Mouse (Mus musculus): ENCODE results near the gene Vmn1r55. TPM values are rescaled to one million over a fixed set of nuclear protein-coding genes. Genes with fewer than 3 reads are reported as not detected.
"Not testable (repeated sequence)": the region's sequence is repeated elsewhere in the genome, so short reads cannot be mapped to it uniquely, and the experiment has no call there.

The Vmn1r55 gene
- total and polyA plus RNA-seq, 3 experiments, result 0.22 TPM; not detected in 2

DNA sequence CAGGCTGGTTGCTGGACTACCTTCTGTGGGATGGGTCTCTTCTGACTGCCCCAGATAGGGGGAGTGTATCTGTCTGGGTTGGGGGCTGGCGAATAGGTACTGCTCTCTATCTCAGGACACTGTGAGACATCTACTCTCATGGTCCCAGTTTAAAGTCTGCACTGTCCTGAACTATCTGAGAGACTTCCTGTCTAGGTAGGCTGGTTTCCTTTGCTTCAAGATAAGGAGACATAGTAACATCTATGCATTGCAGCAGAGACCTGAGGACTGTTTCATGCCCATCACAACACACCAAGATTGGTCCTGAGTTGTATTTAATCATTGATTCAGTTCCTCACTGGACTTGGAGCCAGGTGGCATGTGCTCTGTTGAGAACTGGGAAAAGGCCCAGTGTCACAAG lies 64.0 kb downstream of the Vmn1r55 start:
- Histone ChIP-seq H3K36me3 (replicated peaks) (peaks cover 81% of the 10 kb centered on the region), H3K4me1 (ENCODE audit: insufficient read depth, low read depth, low read length) (peaks cover 68% of the 10 kb centered on the region)
- ATAC-seq (ENCODE audit: extremely low read depth, insufficient number of reproducible peaks, low FRiP score, poor library complexity, severe bottlenecking), result peak; percentile 18; the same call in 1 of the 2 replicates

DNA sequence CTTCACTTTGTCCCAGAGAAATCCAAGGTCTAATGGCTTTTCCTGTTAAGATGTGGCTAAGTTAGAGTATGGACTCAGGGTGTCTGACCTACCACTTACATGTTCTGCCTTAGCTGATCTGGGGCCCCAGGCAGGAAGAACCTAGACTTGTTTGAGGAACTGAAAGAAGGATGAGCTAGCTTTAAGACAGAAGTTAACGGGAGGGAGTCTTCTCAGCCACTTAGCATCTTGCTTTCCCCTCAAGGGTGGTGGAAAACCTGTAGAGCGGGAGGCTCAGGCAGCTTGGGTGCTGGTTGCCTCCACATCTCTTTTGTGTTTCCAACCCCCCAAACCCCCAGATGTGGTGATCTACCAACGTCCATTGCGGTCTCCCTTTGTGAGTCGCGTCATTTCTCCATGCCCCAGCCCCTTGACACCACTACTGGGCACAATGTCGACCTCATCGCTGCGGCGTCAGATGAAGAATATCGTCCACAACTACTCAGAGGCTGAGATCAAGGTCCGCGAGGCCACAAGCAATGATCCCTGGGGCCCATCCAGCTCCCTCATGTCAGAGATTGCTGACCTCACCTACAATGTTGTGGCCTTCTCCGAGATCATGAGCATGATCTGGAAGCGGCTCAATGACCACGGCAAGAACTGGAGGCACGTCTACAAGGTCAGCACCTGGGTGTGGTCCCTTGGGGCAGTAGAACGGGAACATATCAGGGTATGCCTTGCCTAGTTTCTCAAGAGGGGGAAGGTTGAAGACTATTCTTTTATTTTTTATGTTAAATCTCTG lies 66.0 kb downstream of the Vmn1r55 start:
- TF ChIP-seq CTCF (IDR thresholded peaks at IDR 0.05; ENCODE audit: low read depth, low read length), result no peak
- TF ChIP-seq GATA2 (IDR thresholded peaks at IDR 0.05; ENCODE audit: borderline replicate concordance, low read depth, low read length), result no peak
- TF ChIP-seq TAL1 (conservative IDR thresholded peaks at IDR 0.05; ENCODE audit: low read depth, low read length), result no peak
- no peak for TF ChIP-seq POLR2AphosphoS5 (IDR thresholded peaks at IDR 0.05; ENCODE audit: insufficient replicate concordance, low read depth, low read length)
- no peak for TF ChIP-seq GATA1 (IDR thresholded peaks at IDR 0.05; ENCODE audit: borderline replicate concordance, low read length)
- Histone ChIP-seq H3K4me1 (ENCODE audit: insufficient read depth, low read depth, low read length) (peaks cover 65% of the 10 kb centered on the region), H3K27me3 (ENCODE audit: insufficient read depth, low read length) (no peaks in the 10 kb centered on the region), H3K9me3 (replicated peaks) (no peaks in the 10 kb centered on the region), H3K4me3 (ENCODE audit: low read depth, low read length) (peak overlapping the region; percentile 52; the same call in 1 of the 2 replicates), H3K36me3 (replicated peaks) (peaks cover 71% of the 10 kb centered on the region)
- DNase-seq (ENCODE audit: low spot score) (no peak), ATAC-seq (ENCODE audit: extremely low read depth, insufficient number of reproducible peaks, low FRiP score, poor library complexity, severe bottlenecking) (no peak)

More for the DNA sequence above, 64.0 kb downstream of the Vmn1r55 start:
- no peak for DNase-seq (ENCODE audit: low spot score)
- TF ChIP-seq GATA1 (IDR thresholded peaks at IDR 0.05; ENCODE audit: borderline replicate concordance, low read length) (no peak), GATA2 (IDR thresholded peaks at IDR 0.05; ENCODE audit: borderline replicate concordance, low read depth, low read length) (no peak), POLR2AphosphoS5 (IDR thresholded peaks at IDR 0.05; ENCODE audit: insufficient replicate concordance, low read depth, low read length) (no peak), TAL1 (conservative IDR thresholded peaks at IDR 0.05; ENCODE audit: low read depth, low read length) (no peak)
- H3K4me3 ChIP-seq (ENCODE audit: low read depth, low read length), result no peak overlapping the region
- H3K27me3 ChIP-seq (ENCODE audit: insufficient read depth, low read length), result no peaks in the 10 kb centered on the region
- H3K9me3 ChIP-seq (replicated peaks), result no peaks in the 10 kb centered on the region

DNA sequence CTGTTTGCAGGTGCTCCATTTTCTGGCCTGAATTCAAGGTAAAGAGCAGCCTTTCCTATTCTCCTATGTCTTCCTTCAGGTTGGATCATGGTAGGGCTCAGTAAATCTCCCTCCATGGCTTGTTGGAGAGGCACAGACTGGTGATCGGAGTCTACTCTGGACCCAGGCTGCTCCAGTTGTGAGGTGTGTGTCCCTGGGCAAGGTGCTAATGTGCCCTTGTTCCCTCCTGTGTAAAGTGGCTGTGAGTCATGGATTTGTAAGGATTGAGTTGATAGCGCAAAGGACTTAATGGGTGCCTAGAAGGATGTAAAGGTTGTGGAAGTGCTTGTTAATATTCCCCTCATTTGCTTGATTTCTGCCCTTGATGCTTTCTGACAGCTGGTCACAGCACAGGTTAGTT lies 67.5 kb downstream of the Vmn1r55 start:
- Histone ChIP-seq H3K4me1 (ENCODE audit: insufficient read depth, low read depth, low read length) (peaks cover 66% of the 10 kb centered on the region), H3K9me3 (replicated peaks) (no peaks in the 10 kb centered on the region), H3K36me3 (replicated peaks) (peaks cover 71% of the 10 kb centered on the region), H3K27me3 (ENCODE audit: insufficient read depth, low read length) (no peaks in the 10 kb centered on the region), H3K4me3 (ENCODE audit: low read depth, low read length) (peak overlapping the region; percentile 98; the same call in 1 of the 2 replicates)
- DNase-seq (ENCODE audit: low spot score), result no peak
- ATAC-seq (ENCODE audit: extremely low read depth, insufficient number of reproducible peaks, low FRiP score, poor library complexity, severe bottlenecking), result no peak
- TF ChIP-seq CTCF (IDR thresholded peaks at IDR 0.05; ENCODE audit: low read depth, low read length), result no peak
- TF ChIP-seq TAL1 (conservative IDR thresholded peaks at IDR 0.05; ENCODE audit: low read depth, low read length), result no peak
- TF ChIP-seq GATA2 (IDR thresholded peaks at IDR 0.05; ENCODE audit: borderline replicate concordance, low read depth, low read length), result no peak
- TF ChIP-seq POLR2AphosphoS5 (IDR thresholded peaks at IDR 0.05; ENCODE audit: insufficient replicate concordance, low read depth, low read length), result no peak
- no peak for TF ChIP-seq GATA1 (IDR thresholded peaks at IDR 0.05; ENCODE audit: borderline replicate concordance, low read length)

DNA sequence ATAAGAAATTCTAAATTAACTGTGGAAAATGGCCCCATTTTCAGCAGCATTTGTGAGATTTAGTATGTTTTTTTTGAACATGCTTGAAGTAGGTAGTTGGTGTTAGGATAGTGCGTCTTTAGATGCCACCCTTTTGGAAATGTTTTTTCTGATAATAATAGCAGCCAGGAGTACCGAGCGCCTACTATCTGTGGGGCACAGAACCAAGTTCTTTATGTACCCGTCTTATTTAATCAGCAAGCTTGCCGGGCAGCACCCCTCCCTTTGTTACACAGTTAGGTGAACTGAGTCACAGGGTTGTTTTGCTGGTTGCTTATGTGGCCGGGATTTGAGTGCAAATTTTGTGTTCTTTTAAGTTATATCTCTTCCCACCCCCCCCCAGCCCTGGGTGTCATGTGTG lies 68.2 kb downstream of the Vmn1r55 start:
- peaks cover 69% of the 10 kb centered on the region for H3K4me1 ChIP-seq (ENCODE audit: insufficient read depth, low read depth, low read length)
- DNase-seq (ENCODE audit: low spot score), result no peak
- ATAC-seq (ENCODE audit: extremely low read depth, insufficient number of reproducible peaks, low FRiP score, poor library complexity, severe bottlenecking), result no peak
- no peaks in the 10 kb centered on the region for H3K27me3 ChIP-seq (ENCODE audit: insufficient read depth, low read length)
- H3K36me3 ChIP-seq (replicated peaks), result peaks cover 71% of the 10 kb centered on the region
- peak overlapping the region; percentile 98 for H3K4me3 ChIP-seq (ENCODE audit: low read depth, low read length)
- no peaks in the 10 kb centered on the region for H3K9me3 ChIP-seq (replicated peaks)
- TF ChIP-seq POLR2AphosphoS5 (IDR thresholded peaks at IDR 0.05; ENCODE audit: insufficient replicate concordance, low read depth, low read length) (no peak), GATA2 (IDR thresholded peaks at IDR 0.05; ENCODE audit: borderline replicate concordance, low read depth, low read length) (no peak), CTCF (IDR thresholded peaks at IDR 0.05; ENCODE audit: low read depth, low read length) (no peak), GATA1 (IDR thresholded peaks at IDR 0.05; ENCODE audit: borderline replicate concordance, low read length) (no peak), TAL1 (conservative IDR thresholded peaks at IDR 0.05; ENCODE audit: low read depth, low read length) (no peak)

DNA sequence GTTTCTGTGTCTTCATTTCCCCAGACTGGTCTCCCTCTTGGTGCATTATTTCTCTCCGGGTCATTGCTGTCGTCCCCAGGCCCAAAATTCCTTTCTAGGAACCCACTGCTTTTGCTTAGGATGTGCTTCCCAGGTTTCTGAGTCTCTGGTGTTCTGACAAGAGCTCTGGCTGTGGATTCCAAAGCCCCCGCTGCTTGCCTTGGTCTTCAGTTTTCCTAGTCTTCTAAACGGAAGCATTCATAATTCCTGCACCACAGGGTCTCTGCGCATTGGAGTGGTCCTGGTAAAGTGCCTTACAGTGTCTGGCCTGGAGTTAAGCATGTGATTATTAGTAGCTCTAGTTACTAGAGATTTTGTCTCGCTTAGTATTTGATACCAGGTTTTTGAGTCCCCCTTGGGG lies 68.7 kb downstream of the Vmn1r55 start:
- H3K4me3 ChIP-seq (ENCODE audit: low read depth, low read length), result peak overlapping the region; percentile 98
- H3K36me3 ChIP-seq (replicated peaks), result peaks cover 70% of the 10 kb centered on the region
- no peak for DNase-seq (ENCODE audit: low spot score)
- TF ChIP-seq CTCF (IDR thresholded peaks at IDR 0.05; ENCODE audit: low read depth, low read length) (no peak), GATA2 (IDR thresholded peaks at IDR 0.05; ENCODE audit: borderline replicate concordance, low read depth, low read length) (no peak), POLR2AphosphoS5 (IDR thresholded peaks at IDR 0.05; ENCODE audit: insufficient replicate concordance, low read depth, low read length) (no peak), GATA1 (IDR thresholded peaks at IDR 0.05; ENCODE audit: borderline replicate concordance, low read length) (no peak), TAL1 (conservative IDR thresholded peaks at IDR 0.05; ENCODE audit: low read depth, low read length) (no peak)
- H3K9me3 ChIP-seq (replicated peaks), result no peaks in the 10 kb centered on the region
- ATAC-seq (ENCODE audit: extremely low read depth, insufficient number of reproducible peaks, low FRiP score, poor library complexity, severe bottlenecking), result no peak
- no peaks in the 10 kb centered on the region for H3K27me3 ChIP-seq (ENCODE audit: insufficient read depth, low read length)
- peaks cover 68% of the 10 kb centered on the region for H3K4me1 ChIP-seq (ENCODE audit: insufficient read depth, low read depth, low read length)

DNA sequence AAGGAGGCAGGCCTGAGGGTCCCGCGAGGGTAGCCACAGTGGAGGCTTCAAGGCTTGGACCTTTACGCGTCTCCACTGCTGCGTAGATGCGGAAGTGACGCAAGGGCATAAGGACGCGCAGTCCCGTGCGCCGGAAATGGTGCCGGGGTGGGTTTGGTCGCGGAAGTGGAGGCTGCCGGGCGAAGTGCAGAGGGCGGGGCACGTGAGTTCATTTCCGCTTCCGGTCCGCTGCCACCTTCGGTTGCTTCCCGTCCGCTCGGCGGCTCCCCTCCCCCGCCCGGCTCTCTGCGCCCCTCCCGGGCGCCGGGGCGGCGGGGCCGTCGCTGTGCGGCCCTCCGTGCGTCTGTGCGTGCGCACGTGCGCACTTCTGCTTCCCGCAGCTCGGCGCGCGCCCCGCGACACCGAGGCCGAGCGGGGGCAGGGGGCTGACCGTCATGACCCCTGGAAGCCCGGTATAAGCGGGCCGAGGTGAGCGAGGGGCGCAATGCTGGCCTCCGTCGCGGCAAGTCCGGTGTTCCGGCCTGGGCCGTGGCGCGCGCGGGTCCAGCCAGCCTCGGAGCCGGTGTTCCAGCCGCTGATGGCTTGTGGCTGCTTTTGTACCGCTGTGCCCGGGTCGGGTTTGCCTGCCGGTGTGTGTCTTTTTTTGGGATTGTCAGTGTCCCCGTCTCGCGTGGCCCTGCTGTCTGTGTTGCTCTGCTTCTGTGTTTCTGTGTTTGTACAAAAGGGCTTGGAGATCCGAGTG lies 69.3 kb downstream of the Vmn1r55 start, which contains the start of gene Epn1:
Gene Epn1 (plus strand): TSS at position 226 of the 742 bp plus-strand sequence.
- peak; percentile 75; the same call in 1 of the 2 replicates for TF ChIP-seq POLR2AphosphoS5 (IDR thresholded peaks at IDR 0.05; ENCODE audit: insufficient replicate concordance, low read depth, low read length)
- no peak for TF ChIP-seq GATA2 (IDR thresholded peaks at IDR 0.05; ENCODE audit: borderline replicate concordance, low read depth, low read length)
- Histone ChIP-seq H3K4me1 (ENCODE audit: insufficient read depth, low read depth, low read length) (peaks cover 68% of the 10 kb centered on the region), H3K9me3 (replicated peaks) (no peaks in the 10 kb centered on the region), H3K4me3 (ENCODE audit: low read depth, low read length) (peak within 1 kb of the TSS; percentile 98), H3K36me3 (replicated peaks) (peaks cover 69% of the 10 kb centered on the region), H3K27me3 (ENCODE audit: insufficient read depth, low read length) (no peaks in the 10 kb centered on the region)
- ATAC-seq (ENCODE audit: extremely low read depth, insufficient number of reproducible peaks, low FRiP score, poor library complexity, severe bottlenecking) (peak; percentile 69), DNase-seq (ENCODE audit: low spot score) (peak; percentile 85)

DNA sequence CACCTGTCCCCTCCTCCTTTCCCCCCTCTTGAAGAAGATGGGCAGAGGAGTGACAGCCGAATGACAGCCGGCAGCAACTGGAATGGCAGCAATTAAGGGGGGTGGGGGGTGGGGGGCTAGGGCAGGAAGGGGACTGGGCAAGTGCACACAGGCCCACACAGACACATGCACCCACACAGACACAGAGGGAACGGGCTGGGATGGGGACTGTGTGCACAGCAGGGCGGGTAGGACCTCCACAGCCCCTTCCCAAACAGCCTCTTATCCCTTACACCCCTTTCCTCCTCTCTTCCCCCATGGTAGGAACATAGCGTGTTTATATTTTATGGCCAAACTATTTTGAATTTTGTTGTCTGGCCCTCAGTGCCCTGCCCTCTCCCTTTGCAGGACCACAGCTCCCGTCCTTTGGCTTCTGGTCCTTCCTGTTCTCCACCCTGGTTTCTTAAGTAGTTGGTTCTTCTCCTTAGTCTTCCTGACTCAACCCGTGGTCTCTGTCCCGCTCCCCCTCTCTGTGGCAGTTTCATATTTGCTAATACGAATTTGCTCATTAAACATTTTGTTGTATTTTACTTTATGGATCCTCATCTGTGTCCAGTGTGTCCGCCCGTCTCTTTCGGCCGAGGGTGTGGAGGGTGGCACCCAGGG lies 70.0 kb downstream of the Vmn1r55 start:
- not testable (repeated sequence) for DNase-seq (ENCODE audit: low spot score); H3K9me3 ChIP-seq (replicated peaks); H3K27me3 ChIP-seq (ENCODE audit: insufficient read depth, low read length); ATAC-seq (ENCODE audit: extremely low read depth, insufficient number of reproducible peaks, low FRiP score, poor library complexity, severe bottlenecking)
- Histone ChIP-seq H3K4me1 (ENCODE audit: insufficient read depth, low read depth, low read length) (peaks cover 68% of the 10 kb centered on the region), H3K4me3 (ENCODE audit: low read depth, low read length) (peak overlapping the region; percentile 98), H3K36me3 (replicated peaks) (peaks cover 69% of the 10 kb centered on the region)

Data from G1E (cell line).